Mouse (Mus musculus) gastrocnemius, postnatal 36 days (tissue): ENCODE results near the gene Efs. TPM values are rescaled to one million over a fixed set of nuclear protein-coding genes. Genes with fewer than 3 reads are reported as not detected.

Experiments
- DNase-seq, 2 experiments: peaks; one replicate each; pipeline ENCODE4 v3.0.0; 2022
- intact Hi-C: fragments of 180-260 bp; cut with DNase I; formaldehyde crosslinking; loops from one replicate; pipeline ENCODE4 v1.15.1; 2025
- total RNA-seq, 2 experiments: library from RNA; stranded (reverse); gene quantifications; 2 replicates each; pipeline ENCODE4 v1.2.3; 2021

Gene Efs
- total RNA-seq, 2 experiments from 2014 or later: 2.1 to 2.5 TPM

- intact Hi-C loops: no loop called here
- no peak for DNase-seq
These were observed 1.4 kb upstream of the Efs start for GRCm38 (mm10) chr14:54927296-54927695.

- intact Hi-C loops: no loop called here
- DNase-seq: peak; percentile 25 to 62
These were observed 654 bp upstream of the Efs start for GRCm38 (mm10) chr14:54926401-54927158.

- DNase-seq: peak; percentile 60 to 62
- intact Hi-C loops: no loop called here
These were observed 1.1 kb downstream of the Efs start for GRCm38 (mm10) chr14:54924641-54925348.

GRCm38 (mm10) chr14:54920076-54920685, 5.7 kb downstream of the Efs start:
- no peak for DNase-seq
- intact Hi-C loops: no loop called here

- DNase-seq: no peak
- intact Hi-C loops: no loop called here
These were observed 12.6 kb downstream of the Efs start for GRCm38 (mm10) chr14:54913343-54913742.

- DNase-seq: peak; percentile 41 to 54
- intact Hi-C loops: no loop called here
These were observed 13.0 kb downstream of the Efs start, which contains the start of gene Slc22a17 for GRCm38 (mm10) chr14:54912886-54913285. TSS of gene Slc22a17 (minus strand) at chr14:54913132.

- intact Hi-C loops: no loop called here
- DNase-seq: no peak
These were observed 13.6 kb downstream of the Efs start for GRCm38 (mm10) chr14:54912109-54912850.

- intact Hi-C loops: no loop called here
- DNase-seq: no peak
These were observed 17.2 kb downstream of the Efs start for GRCm38 (mm10) chr14:54908682-54909081.

GRCm38 (mm10) chr14:54903641-54904040, 22.3 kb downstream of the Efs start:
- intact Hi-C loops: no loop called here

GRCm38 (mm10) chr14:54900383-54900782, 25.5 kb downstream of the Efs start:
- peak in 1 of 2 experiments; percentile 58 for DNase-seq
- intact Hi-C loops: loop anchor here (1.0 to 2.0 kb wide), 2 partner anchors 39 to 114 kb away; partner anchors contain the start of gene Ngdn

More at GRCm38 (mm10) chr14:54903641-54904040, 22.3 kb downstream of the Efs start:
- DNase-seq: no peak

- DNase-seq: no peak
- intact Hi-C loops: no loop called here
These were observed 28.5 kb downstream of the Efs start for GRCm38 (mm10) chr14:54897445-54897844.

- peak in 1 of 2 experiments; percentile 58 for DNase-seq
- intact Hi-C loops: loop anchor here (5.0 kb wide), 1 partner anchor 198 kb away; the partner anchor contains the start of genes Thtpa and Zfhx2
These were observed 31.4 kb downstream of the Efs start for GRCm38 (mm10) chr14:54894296-54895151.

- intact Hi-C loops: loop anchor here (5.0 kb wide), 1 partner anchor 199 kb away; the partner anchor contains the start of genes Thtpa and Zfhx2
- DNase-seq: peak; percentile 95 to 96
These were observed 32.2 kb downstream of the Efs start for GRCm38 (mm10) chr14:54893651-54894181.

- intact Hi-C loops: loop anchor here (5.0 kb wide), 1 partner anchor 200 kb away; the partner anchor contains the start of genes Thtpa and Zfhx2
These were observed 33.7 kb downstream of the Efs start, which contains the start of gene Pabpn1 for GRCm38 (mm10) chr14:54892200-54892599. TSS of gene Pabpn1 (plus strand) at chr14:54892500.

GRCm38 (mm10) chr14:54885309-54885708, 40.6 kb downstream of the Efs start:
- intact Hi-C loops: no loop called here
- no peak for DNase-seq

More at GRCm38 (mm10) chr14:54892200-54892599, 33.7 kb downstream of the Efs start, which contains the start of gene Pabpn1:
- DNase-seq: no peak

- intact Hi-C loops: no loop called here
- no peak for DNase-seq
These were observed 41.8 kb downstream of the Efs start for GRCm38 (mm10) chr14:54884022-54884712.

GRCm38 (mm10) chr14:54883154-54884021, 42.5 kb downstream of the Efs start, which contains the start of the genes Bcl2l2 and Gm20521:
TSS of gene Bcl2l2 (plus strand) at chr14:54883377.
TSS of gene Gm20521 (plus strand) at chr14:54883441.
- intact Hi-C loops: no loop called here
- DNase-seq: peak; percentile 69 to 84
